Mouse (Mus musculus) gastrocnemius, postnatal 36 days (tissue): ENCODE measurements around the gene Epor. TPM values are rescaled to one million over a fixed set of nuclear protein-coding genes. Genes with fewer than 3 reads are reported as not detected.
A peak's percentile ranks its signal among the peaks of the same experiment; 100 is the strongest.

ENCODE experiments used
- DNase-seq, 2 experiments: peaks; one replicate each; pipeline ENCODE4 v3.0.0; 2022
- intact Hi-C: fragments of 180-260 bp; cut with DNase I; formaldehyde crosslinking; loops from one replicate; pipeline ENCODE4 v1.15.1; 2025
- long read RNA-seq, 2 experiments: library from polyadenylated mRNA; stranded (forward); transcript quantifications; one replicate each; pipeline ENCODE4 v2.0.0; 2021
- total RNA-seq, 2 experiments: library from RNA; stranded (reverse); gene quantifications; 2 replicates each; pipeline ENCODE4 v1.2.3; 2021

Gene Epor
- under 1 TPM; 0.23 to 0.59 TPM for total RNA-seq
- long read RNA-seq, experiment 1: 0 reads
- long read RNA-seq, experiment 2: 0 reads

- intact Hi-C loops: no loop called here
These were observed at the start of gene Epor for GRCm38 (mm10) chr9:21963417-21963816. Gene Epor (minus strand): TSS chr9:21963506.

GRCm38 (mm10) chr9:22012731-22013130 is 49.4 kb upstream of the Epor start:
- DNase-seq: no peak
- intact Hi-C loops: no loop called here

More at GRCm38 (mm10) chr9:21963417-21963816, at the start of gene Epor:
- DNase-seq: peak in 1 of 2 experiments; percentile 38

GRCm38 (mm10) chr9:22011055-22011454 is 47.7 kb upstream of the Epor start:
- intact Hi-C loops: no loop called here
- no peak for DNase-seq

- intact Hi-C loops: no loop called here
- DNase-seq: no peak
These were observed 41.2 kb upstream of the Epor start for GRCm38 (mm10) chr9:22004546-22004945.

GRCm38 (mm10) chr9:22003163-22003554 is 39.9 kb upstream of the Epor start:
- intact Hi-C loops: no loop called here
- no peak for DNase-seq

- intact Hi-C loops: no loop called here
- peak; percentile 96 to 99 for DNase-seq
These were observed 39.2 kb upstream of the Epor start, which contains the start of the genes Ccdc151 and Prkcsh for GRCm38 (mm10) chr9:22002194-22003162. Gene Ccdc151 (minus strand): TSS chr9:22002634. Gene Prkcsh (plus strand): TSS chr9:22002806.

GRCm38 (mm10) chr9:22001633-22002032 is 38.3 kb upstream of the Epor start:
- intact Hi-C loops: no loop called here

GRCm38 (mm10) chr9:22000296-22000695 is 37.0 kb upstream of the Epor start:
- no peak for DNase-seq
- intact Hi-C loops: no loop called here

More at GRCm38 (mm10) chr9:22001633-22002032, 38.3 kb upstream of the Epor start:
- no peak for DNase-seq

GRCm38 (mm10) chr9:21996178-21996867 is 33.0 kb upstream of the Epor start:
- DNase-seq: no peak
- intact Hi-C loops: no loop called here

- intact Hi-C loops: no loop called here
These were observed 28.9 kb upstream of the Epor start for GRCm38 (mm10) chr9:21992227-21992626.

GRCm38 (mm10) chr9:21989230-21990110 is 26.2 kb upstream of the Epor start, which contains the start of gene Rgl3:
Gene Rgl3 (minus strand): TSS chr9:21989446.
- peak; percentile 31 to 37 for DNase-seq

More at GRCm38 (mm10) chr9:21992227-21992626, 28.9 kb upstream of the Epor start:
- DNase-seq: no peak

GRCm38 (mm10) chr9:21988421-21989101 is 25.3 kb upstream of the Epor start:
- intact Hi-C loops: no loop called here
- DNase-seq: no peak

More at GRCm38 (mm10) chr9:21989230-21990110, 26.2 kb upstream of the Epor start, which contains the start of gene Rgl3:
- intact Hi-C loops: no loop called here

- no peak for DNase-seq
- intact Hi-C loops: no loop called here
These were observed 24.5 kb upstream of the Epor start for GRCm38 (mm10) chr9:21987592-21988342.

GRCm38 (mm10) chr9:21983911-21984310 is 20.6 kb upstream of the Epor start:
- intact Hi-C loops: no loop called here
- no peak for DNase-seq

GRCm38 (mm10) chr9:21978398-21979128 is 15.3 kb upstream of the Epor start:
- intact Hi-C loops: loop anchor here (5.0 kb wide), 1 partner anchor 169 kb away; no protein-coding TSS in a partner anchor
- no peak for DNase-seq

- intact Hi-C loops: loop anchor here (5.0 kb wide), 1 partner anchor 169 kb away; no protein-coding TSS in a partner anchor
- no peak for DNase-seq
These were observed 14.7 kb upstream of the Epor start for GRCm38 (mm10) chr9:21977972-21978371.

- intact Hi-C loops: loop anchor here (5.0 kb wide), 1 partner anchor 170 kb away; no protein-coding TSS in a partner anchor
- no peak for DNase-seq
These were observed 14.0 kb upstream of the Epor start for GRCm38 (mm10) chr9:21977331-21977730.
